Mouse (Mus musculus) ES-Bruce4 (cell line): ENCODE measurements around the gene H1f0.

Experiments
- CTCF ChIP-seq: IDR thresholded peaks from one replicate; pipeline ENCODE4 v1.8.1; 2011; ENCODE audit warnings: low read depth, low read length
- POLR2A ChIP-seq: IDR thresholded peaks from one replicate; pipeline ENCODE4 v1.8.1; 2011; ENCODE audit warnings: low read length; ENCODE audit not compliant: insufficient read depth

- TF ChIP-seq POLR2A (no peak), CTCF (no peak)
Measured at GRCm38 (mm10) chr15:79006638-79007037, 21.6 kb upstream of the H1f0 start.
